In the genomic region with DNA sequence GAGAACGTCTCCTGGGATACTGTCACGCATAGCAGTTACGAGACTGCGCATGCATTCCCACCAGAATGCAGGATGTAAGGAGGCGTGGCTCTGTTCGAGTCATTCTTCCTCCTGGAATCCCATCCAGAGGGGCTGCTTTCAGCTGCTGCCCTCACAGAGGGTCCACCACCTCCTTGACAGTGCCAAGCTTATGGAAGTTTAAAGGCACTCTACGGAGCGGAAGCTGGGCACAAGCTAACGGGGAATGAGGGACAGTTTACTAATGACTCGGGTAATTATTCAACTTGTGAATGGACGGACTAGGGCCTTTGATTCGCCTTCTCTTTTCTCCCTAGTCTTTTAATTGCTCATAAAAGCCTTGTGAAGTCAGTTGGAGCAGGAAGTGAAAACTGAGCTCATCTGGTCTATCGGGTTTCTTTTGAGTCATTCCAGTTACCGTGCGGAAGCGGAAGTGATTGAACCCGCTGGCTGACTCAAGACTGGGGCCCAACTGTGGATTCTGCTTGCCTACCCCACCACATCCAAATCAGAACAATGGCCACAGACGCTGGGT, we compare ENCODE assay signal across 8 mouse cellular contexts.
A peak's percentile ranks its signal among the peaks of the same experiment; 100 is the strongest.
DNase-seq lines count a peak whose midpoint lies in the region; ATAC-seq and TF ChIP-seq lines count a peak whose summit lies in the region.

No protein-coding gene starts in this region.

- H3K36me3 ChIP-seq in midbrain, embryonic 14.5 days (ENCODE audit: control insufficient read depth, insufficient read depth, low read length) = no peaks in the 10 kb centered on the region

- WGBS in midbrain, embryonic 14.5 days = 40% methylated on average over 18 of the region's 18 CpGs

- no peak for ATAC-seq in midbrain, embryonic 14.5 days (ENCODE audit: low FRiP score, low TSS enrichment)

- no peaks in the 10 kb centered on the region for H3K27me3 ChIP-seq in midbrain, embryonic 14.5 days (ENCODE audit: control insufficient read depth, insufficient read depth, low read length)

- intact Hi-C loops in left cerebral cortex, postnatal 14 days (cut with DNase I) = no loop called here

- no peak for TF ChIP-seq CTCF in bone marrow macrophage, adult 2 months (IDR thresholded peaks at IDR 0.05; ENCODE audit: low read depth, low read length)

- peak overlapping the region; percentile 47 for H3K4me2 ChIP-seq in midbrain, embryonic 14.5 days (ENCODE audit: low read length)

- peak overlapping the region; percentile 37 for H3K4me3 ChIP-seq in bone marrow macrophage, adult 2 months (ENCODE audit: insufficient read depth, low read length)
- peak overlapping the region; percentile 14; the same call in 1 of the 2 replicates for H3K4me3 ChIP-seq in midbrain, embryonic 14.5 days (replicated peaks; ENCODE audit: low read depth, low read length)

- H3K9me3 ChIP-seq in midbrain, embryonic 14.5 days (ENCODE audit: control insufficient read depth, low read length) = no peaks in the 10 kb centered on the region

- no peak overlapping the region for H3K9ac ChIP-seq in midbrain, embryonic 14.5 days (replicated peaks; ENCODE audit: low read length)

- TF ChIP-seq POLR2A in bone marrow macrophage, adult 2 months (IDR thresholded peaks at IDR 0.05; ENCODE audit: borderline replicate concordance, low read depth, low read length) = no peak

- DNase-seq in left cerebral cortex, postnatal 14 days (ENCODE audit: low spot score in 2 of 2) = peak; percentile 8 to 10
- DNase-seq in left cerebral cortex, adult 11 months (ENCODE audit: low spot score) = no peak
- peak; percentile 62 for DNase-seq in forelimb bud, embryonic 11.5 days (ENCODE audit: low read depth, low spot score)
- DNase-seq in kidney, postnatal 36 days = peak; percentile 12 to 20
- DNase-seq in midbrain, embryonic 14.5 days = peak; percentile 59
- DNase-seq in thymus, postnatal 14 days = peak; percentile 59
- DNase-seq in cerebellum, postnatal 4 days (ENCODE audit: low spot score in 2 of 2) = no peak

- H3K4me1 ChIP-seq in bone marrow macrophage, adult 2 months (ENCODE audit: control insufficient read depth, insufficient read depth, low read length) = peaks cover 48% of the 10 kb centered on the region
- no peaks in the 10 kb centered on the region for H3K4me1 ChIP-seq in midbrain, embryonic 14.5 days (ENCODE audit: control insufficient read depth, insufficient read depth, low read length)

- H3K27ac ChIP-seq in bone marrow macrophage, adult 2 months (ENCODE audit: insufficient read depth, low read depth, low read length) = peak overlapping the region; percentile 80
- 0 out of 2 replicates have a peak overlapping the region, but pooled peaks have one; percentile 20 for H3K27ac ChIP-seq in midbrain, embryonic 14.5 days (replicated peaks; ENCODE audit: low read depth, low read length)

Comparison
In these comparisons a context has a peak if more than half of its experiments do, and no peak if none do; other contexts are left out.
1. DNase-seq: peak in left cerebral cortex, postnatal 14 days (2 of 2), forelimb bud, embryonic 11.5 days (single experiment), kidney, postnatal 36 days (2 of 2), midbrain, embryonic 14.5 days (single experiment) and thymus, postnatal 14 days (single experiment); none in left cerebral cortex, adult 11 months (single experiment) and cerebellum, postnatal 4 days (0 of 2).